Mouse (Mus musculus) liver, postnatal 0 days (tissue): ENCODE results near the gene Rgs18. TPM values are rescaled to one million over a fixed set of nuclear protein-coding genes. Genes with fewer than 3 reads are reported as not detected.

ENCODE experiments used
- ATAC-seq: fragments of 200-750 bp; cut with Nextera tagmentation; 2 replicates; pipeline ENCODE4 v1.8.0; 2017; ENCODE audit warnings: mild to moderate bottlenecking, moderate library complexity
- DNase-seq: peaks from one replicate; pipeline ENCODE4 v3.0.0-alpha.2; 2016
- H3K27ac ChIP-seq: fragments of 300-500 bp; sonication (generic); 2 replicates; pipeline ENCODE4 v1.5.1; 2014; ENCODE audit warnings: antibody characterized with exemption, moderate library complexity, mild to moderate bottlenecking, low read depth
- H3K27me3 ChIP-seq: fragments of 300-500 bp; sonication (generic); 2 replicates; pipeline ENCODE4 v1.6.1; 2014; ENCODE audit warnings: low read length, control low read depth, mixed read lengths; ENCODE audit not compliant: insufficient read depth
- H3K36me3 ChIP-seq: fragments of 300-500 bp; sonication (generic); replicated peaks from 2 replicates; pipeline ENCODE4 v1.6.1; 2014; ENCODE audit warnings: mild to moderate bottlenecking, control low read depth, low read length, moderate library complexity, mixed read lengths; ENCODE audit not compliant: insufficient read depth
- H3K4me1 ChIP-seq: fragments of 300-500 bp; sonication (generic); 2 replicates; pipeline ENCODE4 v1.6.1; 2014; ENCODE audit warnings: antibody characterized with exemption, mild to moderate bottlenecking, control low read depth; ENCODE audit not compliant: insufficient read depth
- H3K4me2 ChIP-seq: fragments of 300-500 bp; sonication (generic); 2 replicates; pipeline ENCODE4 v1.6.1; 2014; ENCODE audit warnings: low read depth, mild to moderate bottlenecking, low read length, moderate library complexity, mixed read lengths
- H3K4me3 ChIP-seq: fragments of 300-500 bp; sonication (generic); 2 replicates; pipeline ENCODE4 v1.5.1; 2014; ENCODE audit warnings: low read depth, low read length
- H3K9ac ChIP-seq: fragments of 300-500 bp; sonication (generic); replicated peaks from 2 replicates; pipeline ENCODE4 v1.6.1; 2014; ENCODE audit warnings: mild to moderate bottlenecking, moderate library complexity
- H3K9me3 ChIP-seq: fragments of 300-500 bp; sonication (generic); 2 replicates; pipeline ENCODE4 v1.6.1; 2016; ENCODE audit warnings: mild to moderate bottlenecking, control low read depth, low read length, mixed read lengths
- CTCF ChIP-seq: sonication (generic); IDR thresholded peaks from 2 replicates; pipeline ENCODE4 v1.5.1; 2016; ENCODE audit warnings: antibody characterized with exemption, low read depth
- EP300 ChIP-seq: IDR thresholded peaks from 2 replicates; pipeline ENCODE4 v1.6.1; 2016; ENCODE audit warnings: antibody characterized with exemption, low read depth, mild to moderate bottlenecking
- WGBS: fragments of 180-500 bp; shearing (Covaris S2); extraction: QIAGEN DNeasy Blood & Tissue Kit; methylation state at CpG from one replicate; pipeline ENCODE4 v1.1.7; 2014; ENCODE audit not compliant: insufficient replicate concordance; 5-methylcytosine and 5-hydroxymethylcytosine counted together
- polyA plus RNA-seq: library from polyadenylated mRNA; unstranded; fragments of >200 nt; fragmentation: Nextera tagmentation; extraction: Ambion mirVana; gene quantifications from 2 replicates; pipeline ENCODE4 v1.2.1, GENCODE M21; 2015

Gene Rgs18
- polyA plus RNA-seq, 1 experiment from 2014 or later: 23.2 TPM

DNA sequence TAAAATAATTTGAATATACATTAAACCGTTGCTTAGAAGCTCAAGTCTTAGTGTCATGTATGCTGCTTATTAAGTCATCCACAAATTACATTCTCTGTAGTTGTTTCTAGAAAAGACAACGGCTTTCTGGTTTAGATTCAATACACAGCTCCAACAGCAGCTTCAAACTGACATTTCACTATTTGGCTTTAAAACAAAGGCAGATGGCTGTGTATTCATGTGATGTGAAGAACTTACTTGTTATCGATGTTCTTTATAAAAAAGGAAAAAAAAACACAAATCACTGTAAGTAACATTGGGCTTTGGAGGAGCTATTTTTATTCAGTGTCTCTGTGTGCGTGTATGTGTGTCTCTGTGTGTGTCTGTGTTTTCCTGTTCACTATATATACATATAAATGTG lies 54.5 kb downstream of the Rgs18 start:
- H3K4me1 ChIP-seq: no peaks in the 10 kb centered on the region
- DNase-seq (no peak), ATAC-seq (no peak)
- no peaks in the 10 kb centered on the region for H3K36me3 ChIP-seq
- no peak overlapping the region for H3K4me3 ChIP-seq
- H3K9me3 ChIP-seq: no peaks in the 10 kb centered on the region
- no peak for TF ChIP-seq CTCF
- no peak for TF ChIP-seq EP300
- H3K27me3 ChIP-seq: no peaks in the 10 kb centered on the region
- 78% methylated on average over 4 of the region's 4 CpGs for WGBS
- no peak overlapping the region for H3K4me2 ChIP-seq
- no peak overlapping the region for H3K27ac ChIP-seq
- H3K9ac ChIP-seq: no peak overlapping the region

DNA sequence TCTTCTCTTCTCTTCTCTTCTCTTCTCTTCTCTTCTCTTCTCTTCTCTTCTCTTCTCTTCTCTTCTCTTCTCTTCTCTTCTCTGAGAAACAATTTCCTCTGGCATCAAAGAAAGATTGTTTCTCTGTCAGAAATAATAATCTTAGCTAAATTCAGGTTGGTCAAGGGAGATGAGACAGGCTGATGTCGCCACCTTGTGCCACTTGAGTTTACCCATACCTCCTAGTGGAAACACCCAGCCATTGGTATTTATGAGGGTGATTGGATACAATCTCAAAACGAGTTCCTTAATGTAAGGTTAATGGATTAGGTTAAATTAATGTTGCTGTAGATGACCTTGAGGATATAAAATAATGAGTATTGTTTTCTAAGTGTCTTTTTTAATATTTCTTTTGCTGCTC lies 70.9 kb downstream of the Rgs18 start:
- Histone ChIP-seq H3K4me3 (no peak overlapping the region), H3K4me2 (no peak overlapping the region), H3K4me1 (no peaks in the 10 kb centered on the region), H3K36me3 (no peaks in the 10 kb centered on the region), H3K9me3 (no peaks in the 10 kb centered on the region), H3K9ac (no peak overlapping the region), H3K27ac (no peak overlapping the region), H3K27me3 (no peaks in the 10 kb centered on the region)
- no peak for DNase-seq
- TF ChIP-seq CTCF: no peak
- TF ChIP-seq EP300: no peak
- WGBS: 41% methylated on average over 2 of the region's 2 CpGs
- ATAC-seq: no peak

Other genes with a start within 250 kb of the Rgs18 start
- not detected in 2 replicates for gene Rgs21, start 207.8 kb downstream of the Rgs18 start, polyA plus RNA-seq